8 mouse cellular contexts compared by ENCODE assay signal in the genomic region with DNA sequence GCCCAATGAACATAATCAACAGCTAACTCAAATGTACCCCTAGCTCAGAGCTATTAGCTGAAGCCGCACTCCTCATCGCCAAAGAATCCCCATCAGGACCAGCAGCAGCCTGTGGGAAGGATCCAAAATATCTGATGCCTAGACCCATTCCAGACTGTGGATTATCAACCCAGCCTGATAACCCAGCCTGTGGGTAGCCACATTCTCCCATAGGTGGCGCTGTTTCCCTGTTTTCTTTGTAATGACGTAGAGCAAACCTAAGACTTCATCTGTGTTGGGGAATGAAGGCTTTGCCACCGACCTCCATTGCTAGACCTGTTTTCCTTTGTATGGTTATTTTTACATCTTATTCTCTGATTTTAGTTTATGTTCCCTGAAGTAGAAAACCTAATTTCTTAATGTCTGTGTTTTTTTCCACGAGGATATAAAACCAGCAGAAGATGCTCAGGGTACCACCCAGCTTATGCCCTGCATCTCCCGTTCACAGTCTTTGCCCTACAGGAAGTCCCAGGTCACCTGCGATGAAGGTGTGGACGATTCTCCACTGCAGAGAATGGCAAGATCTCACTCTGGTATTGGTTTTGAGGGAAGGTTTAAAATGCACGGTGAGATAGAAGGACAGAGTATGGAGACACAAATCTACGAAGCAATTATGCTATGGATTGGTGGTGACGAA. TPM values are rescaled to one million over a fixed set of nuclear protein-coding genes. Genes with fewer than 3 reads are reported as not detected.
DNase-seq lines count a peak whose midpoint lies in the region; ATAC-seq and TF ChIP-seq lines count a peak whose summit lies in the region.

No protein-coding gene starts in this region.

- H3K36me3 ChIP-seq in thymus, adult 2 months (ENCODE audit: control insufficient read depth, insufficient read depth, low read length) = no peaks in the 10 kb centered on the region
- no peaks in the 10 kb centered on the region for H3K36me3 ChIP-seq in forebrain, postnatal 0 days (ENCODE audit: insufficient read depth)
- no peaks in the 10 kb centered on the region for H3K36me3 ChIP-seq in limb, embryonic 12.5 days
- H3K36me3 ChIP-seq in midbrain, postnatal 0 days (ENCODE audit: insufficient read depth, low read length) = no peaks in the 10 kb centered on the region
- H3K36me3 ChIP-seq in stomach, embryonic 16.5 days (ENCODE audit: control insufficient read depth, insufficient read depth, low read length) = no peaks in the 10 kb centered on the region

- peak overlapping the region; percentile 28 for H3K4me2 ChIP-seq in forebrain, postnatal 0 days (ENCODE audit: low read depth)
- no peak overlapping the region for H3K4me2 ChIP-seq in limb, embryonic 12.5 days
- H3K4me2 ChIP-seq in midbrain, postnatal 0 days (ENCODE audit: low read depth, low read length, poor library complexity, severe bottlenecking) = peak overlapping the region; percentile 25
- no peak overlapping the region for H3K4me2 ChIP-seq in stomach, embryonic 16.5 days (ENCODE audit: low read depth, low read length)

- H3K9me3 ChIP-seq in forebrain, postnatal 0 days (ENCODE audit: low read length) = no peaks in the 10 kb centered on the region
- no peaks in the 10 kb centered on the region for H3K9me3 ChIP-seq in limb, embryonic 12.5 days
- no peaks in the 10 kb centered on the region for H3K9me3 ChIP-seq in midbrain, postnatal 0 days (ENCODE audit: low read length)
- no peaks in the 10 kb centered on the region for H3K9me3 ChIP-seq in stomach, embryonic 16.5 days (replicated peaks; ENCODE audit: control insufficient read depth, low read length)

- 36% methylated on average over 12 of the region's 12 CpGs for WGBS in thymus, adult 2 months
- WGBS in cerebellum, adult 2 months = 30% methylated on average over 12 of the region's 12 CpGs
- 30% methylated on average over 12 of the region's 12 CpGs for WGBS in forebrain, postnatal 0 days
- WGBS in limb, embryonic 12.5 days = 37% methylated on average over 12 of the region's 12 CpGs
- 36% methylated on average over 12 of the region's 12 CpGs for WGBS in midbrain, postnatal 0 days
- WGBS in stomach, embryonic 16.5 days = 34% methylated on average over 12 of the region's 12 CpGs

- no peak for TF ChIP-seq POLR2A in thymus, adult 2 months (IDR thresholded peaks at IDR 0.05; ENCODE audit: control insufficient read depth, extremely low read depth, insufficient read depth, low read length, poor library complexity)
- no peak for TF ChIP-seq POLR2A in cerebellum, adult 2 months (IDR thresholded peaks at IDR 0.05; ENCODE audit: borderline replicate concordance, insufficient read depth, low read length)

- H3K27ac ChIP-seq in thymus, adult 2 months (ENCODE audit: control insufficient read depth, insufficient read depth, low read length) = no peak overlapping the region
- no peak overlapping the region for H3K27ac ChIP-seq in cerebellum, adult 2 months (ENCODE audit: insufficient read depth, low read length)
- H3K27ac ChIP-seq in forebrain, postnatal 0 days (ENCODE audit: low read depth, low read length) = peak overlapping the region; percentile 40; the same call in 1 of the 2 replicates
- H3K27ac ChIP-seq in limb, embryonic 12.5 days = no peak overlapping the region
- peak overlapping the region; percentile 69 for H3K27ac ChIP-seq in midbrain, postnatal 0 days (ENCODE audit: low read depth, low read length)
- no peak overlapping the region for H3K27ac ChIP-seq in stomach, embryonic 16.5 days (ENCODE audit: low read length)

- H3K4me3 ChIP-seq in thymus, adult 2 months (ENCODE audit: control insufficient read depth, insufficient read depth, low read length) = no peak overlapping the region
- H3K4me3 ChIP-seq in cerebellum, adult 2 months (replicated peaks; ENCODE audit: insufficient read depth, low read depth, low read length) = peak overlapping the region; percentile 22
- peak overlapping the region; percentile 13 for H3K4me3 ChIP-seq in forebrain, postnatal 0 days (ENCODE audit: low read depth, low read length)
- H3K4me3 ChIP-seq in limb, embryonic 12.5 days (replicated peaks) = no peak overlapping the region
- H3K4me3 ChIP-seq in midbrain, postnatal 0 days (ENCODE audit: low read depth, low read length) = no peak overlapping the region
- no peak overlapping the region for H3K4me3 ChIP-seq in stomach, embryonic 16.5 days (replicated peaks; ENCODE audit: low read length)

- peak; percentile 66 for DNase-seq in thymus, adult 2 months
- DNase-seq in thymus, adult 18-20 months = no peak
- DNase-seq in cerebellum, adult 2 months = peak; percentile 58
- peak; percentile 93 for DNase-seq in forebrain, postnatal 0 days
- DNase-seq in midbrain, postnatal 0 days (ENCODE audit: low spot score) = peak; percentile 91

- peak; percentile 98 for ATAC-seq in forebrain, postnatal 0 days
- peak; percentile 84 for ATAC-seq in inflammation-experienced regulatory T-cells, adult 6 months
- ATAC-seq in limb, embryonic 12.5 days (ENCODE audit: insufficient number of reproducible peaks, insufficient read depth, low FRiP score, low TSS enrichment, low read depth) = 0 out of 2 replicates have a peak, but pooled peaks have one; percentile 67
- ATAC-seq in midbrain, postnatal 0 days (ENCODE audit: low FRiP score) = peak; percentile 87
- ATAC-seq in stomach, embryonic 16.5 days (ENCODE audit: insufficient read depth, low FRiP score) = peak; percentile 48; the same call in 1 of the 2 replicates

- H3K27me3 ChIP-seq in thymus, adult 2 months (ENCODE audit: control insufficient read depth, insufficient read depth, low read length) = no peaks in the 10 kb centered on the region
- no peaks in the 10 kb centered on the region for H3K27me3 ChIP-seq in cerebellum, adult 2 months (ENCODE audit: control insufficient read depth, insufficient read depth, low read length)
- H3K27me3 ChIP-seq in forebrain, postnatal 0 days (ENCODE audit: insufficient read depth, low read length) = no peaks in the 10 kb centered on the region; the same call in 1 of the 2 replicates
- H3K27me3 ChIP-seq in limb, embryonic 12.5 days = no peaks in the 10 kb centered on the region
- H3K27me3 ChIP-seq in midbrain, postnatal 0 days (ENCODE audit: insufficient read depth, low read length) = no peaks in the 10 kb centered on the region
- H3K27me3 ChIP-seq in stomach, embryonic 16.5 days (ENCODE audit: control insufficient read depth, insufficient read depth, low read length) = no peaks in the 10 kb centered on the region

- no peak for TF ChIP-seq CTCF in thymus, adult 2 months (IDR thresholded peaks at IDR 0.05; ENCODE audit: borderline replicate concordance, control insufficient read depth, extremely low read depth, insufficient read depth, low read length, poor library complexity)
- peak; percentile 82 for TF ChIP-seq CTCF in cerebellum, adult 2 months (IDR thresholded peaks at IDR 0.05; ENCODE audit: borderline replicate concordance, insufficient read depth, low read depth, low read length)
- TF ChIP-seq CTCF in forebrain, postnatal 0 days (IDR thresholded peaks at IDR 0.05; ENCODE audit: low read depth) = peak; percentile 96
- peak; percentile 99 for TF ChIP-seq CTCF in midbrain, postnatal 0 days (IDR thresholded peaks at IDR 0.05)

- H3K9ac ChIP-seq in forebrain, postnatal 0 days = peak overlapping the region; percentile 31; the same call in 1 of the 2 replicates
- H3K9ac ChIP-seq in limb, embryonic 12.5 days (replicated peaks) = no peak overlapping the region
- H3K9ac ChIP-seq in midbrain, postnatal 0 days (replicated peaks; ENCODE audit: low read length, poor library complexity, severe bottlenecking) = no peak overlapping the region
- no peak overlapping the region for H3K9ac ChIP-seq in stomach, embryonic 16.5 days (ENCODE audit: low read length)

- H3K4me1 ChIP-seq in thymus, adult 2 months (replicated peaks; ENCODE audit: control insufficient read depth, insufficient read depth, low read length) = no peaks in the 10 kb centered on the region
- no peaks in the 10 kb centered on the region for H3K4me1 ChIP-seq in cerebellum, adult 2 months (ENCODE audit: control insufficient read depth, insufficient read depth, low read length)
- no peaks in the 10 kb centered on the region for H3K4me1 ChIP-seq in forebrain, postnatal 0 days (ENCODE audit: insufficient read depth)
- H3K4me1 ChIP-seq in limb, embryonic 12.5 days (replicated peaks) = 0 out of 2 replicates have a peak, but pooled peaks cover 5% of the 10 kb centered on the region
- no peaks in the 10 kb centered on the region for H3K4me1 ChIP-seq in midbrain, postnatal 0 days (ENCODE audit: insufficient read depth, low read length)
- no peaks in the 10 kb centered on the region for H3K4me1 ChIP-seq in stomach, embryonic 16.5 days (ENCODE audit: control insufficient read depth, insufficient read depth, low read length)

RNA-seq across cellular contexts. Expression of a gene that starts 13.4 kb away (rescaled TPM):
- polyA plus RNA-seq in thymus, adult 2 months (2012; rRNA removed) = 13.4 and 14.4 TPM in 2 replicates
- 52.0 and 55.3 TPM in 2 replicates for polyA plus RNA-seq in cerebellum, adult 2 months (2012; rRNA removed)
- 133 and 149 TPM in 2 replicates for total RNA-seq in forebrain, postnatal 0 days (2014; rRNA removed)
- 20.6 and 27.0 TPM in 2 replicates for polyA plus RNA-seq in forebrain, postnatal 0 days (2015; fragmentation: Nextera tagmentation; extraction: Ambion mirVana)
- polyA plus RNA-seq in inflammation-experienced regulatory T-cells, adult 6 months (2017; shearing (Covaris generic)) = 1 to 10 TPM; 1.4 to 3.9 (median 2.5) TPM
- polyA plus RNA-seq in limb, embryonic 12.5 days (2016; fragmentation: Nextera tagmentation; extraction: Ambion mirVana) = 25.6 and 30.3 TPM in 2 replicates
- total RNA-seq in midbrain, postnatal 0 days (2014; rRNA removed) = 157 and 177 TPM in 2 replicates
- 25.3 and 26.9 TPM in 2 replicates for polyA plus RNA-seq in midbrain, postnatal 0 days (2015; fragmentation: Nextera tagmentation; extraction: Ambion mirVana)
- polyA plus RNA-seq in stomach, embryonic 16.5 days (2015; fragmentation: Nextera tagmentation; extraction: Ambion mirVana) = 10.7 and 11.4 TPM in 2 replicates

RNA-seq across cellular contexts. Expression of a gene that starts 47.3 kb away (rescaled TPM):
- polyA plus RNA-seq in thymus, adult 2 months (2012; rRNA removed) = 0.75 and 0.84 TPM in 2 replicates
- 0.08 TPM in 1 of 2 replicates, not detected in the other for polyA plus RNA-seq in cerebellum, adult 2 months (2012; rRNA removed)
- not detected in 2 replicates for total RNA-seq in forebrain, postnatal 0 days (2014; rRNA removed)
- polyA plus RNA-seq in forebrain, postnatal 0 days (2015; fragmentation: Nextera tagmentation; extraction: Ambion mirVana) = not detected in 2 replicates
- 1 to 10 TPM in 2 of 3 experiments, not detected in 1; 1.3 TPM for polyA plus RNA-seq in inflammation-experienced regulatory T-cells, adult 6 months (2017; shearing (Covaris generic))
- polyA plus RNA-seq in limb, embryonic 12.5 days (2016; fragmentation: Nextera tagmentation; extraction: Ambion mirVana) = not detected in 2 replicates
- not detected in 2 replicates for total RNA-seq in midbrain, postnatal 0 days (2014; rRNA removed)
- not detected in 2 replicates for polyA plus RNA-seq in midbrain, postnatal 0 days (2015; fragmentation: Nextera tagmentation; extraction: Ambion mirVana)
- polyA plus RNA-seq in stomach, embryonic 16.5 days (2015; fragmentation: Nextera tagmentation; extraction: Ambion mirVana) = not detected in 2 replicates

Comparison
In these comparisons a context has a peak if more than half of its experiments do, and no peak if none do; other contexts are left out.
1. DNase-seq: peak in thymus, adult 2 months (single experiment), cerebellum, adult 2 months (2 of 2), forebrain, postnatal 0 days (single experiment) and midbrain, postnatal 0 days (single experiment); none in thymus, adult 18-20 months (0 of 2).
2. H3K27ac ChIP-seq: peak in forebrain, postnatal 0 days (single experiment) and midbrain, postnatal 0 days (single experiment); none in thymus, adult 2 months (single experiment), cerebellum, adult 2 months (single experiment), limb, embryonic 12.5 days (single experiment) and stomach, embryonic 16.5 days (single experiment).
3. H3K4me3 ChIP-seq: peak in cerebellum, adult 2 months (single experiment) and forebrain, postnatal 0 days (single experiment); none in thymus, adult 2 months (single experiment), limb, embryonic 12.5 days (single experiment), midbrain, postnatal 0 days (single experiment) and stomach, embryonic 16.5 days (single experiment).
4. ATAC-seq: peak in every context shown above with its lines; median percentile 98 in forebrain, postnatal 0 days; 87 in midbrain, postnatal 0 days; 84 in inflammation-experienced regulatory T-cells, adult 6 months; 67 in limb, embryonic 12.5 days; 48 in stomach, embryonic 16.5 days.
5. H3K4me2 ChIP-seq: peak in forebrain, postnatal 0 days (single experiment) and midbrain, postnatal 0 days (single experiment); none in limb, embryonic 12.5 days (single experiment) and stomach, embryonic 16.5 days (single experiment).